Comparison of ENCODE assay signal across 9 mouse cellular contexts in the genomic region with DNA sequence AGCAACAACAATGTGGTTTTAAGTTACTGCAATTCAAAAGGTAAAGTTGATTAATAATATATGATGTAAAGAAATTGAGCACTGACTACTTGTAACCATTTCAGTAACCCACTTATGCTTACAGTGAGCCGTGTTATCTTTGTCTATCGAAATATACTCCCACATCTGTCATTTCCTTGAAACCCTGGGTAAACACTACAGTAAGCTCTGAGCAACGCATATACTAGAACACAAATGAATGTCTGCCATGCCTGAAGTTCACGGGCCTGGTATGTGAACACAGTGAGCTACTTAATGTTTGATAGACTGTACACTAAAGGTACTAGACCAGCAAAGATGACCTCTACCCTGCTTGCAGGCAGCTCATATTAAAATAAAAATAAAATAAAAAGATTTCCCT. TPM values are rescaled to one million over a fixed set of nuclear protein-coding genes. Genes with fewer than 3 reads are reported as not detected.
A peak's percentile ranks its signal among the peaks of the same experiment; 100 is the strongest.
DNase-seq lines count a peak whose midpoint lies in the region; ATAC-seq and TF ChIP-seq lines count a peak whose summit lies in the region.
"Had no signal": no experiment of that assay in that cellular context is flagged by ENCODE, and none has a peak within 500 bp of the region (broad histone marks: within the 10 kb centered on the region; RNA-seq: fewer than 3 reads in every experiment).

No protein-coding gene starts in this region.

- H3K27ac ChIP-seq in kidney, embryonic 15.5 days, result no peak overlapping the region
- no peak overlapping the region for H3K27ac ChIP-seq in heart, postnatal 0 days (ENCODE audit: low read depth)
- H3K27ac ChIP-seq in midbrain, embryonic 15.5 days, result no peak overlapping the region
- H3K27ac ChIP-seq: limb, embryonic 12.5 days had no signal

- H3K36me3 ChIP-seq in kidney, embryonic 15.5 days, result peaks cover 5% of the 10 kb centered on the region; the same call in 1 of the 2 replicates
- no peaks in the 10 kb centered on the region for H3K36me3 ChIP-seq in heart, postnatal 0 days (replicated peaks; ENCODE audit: control insufficient read depth, insufficient read depth, low read length)
- H3K36me3 ChIP-seq in midbrain, embryonic 15.5 days (replicated peaks), result no peaks in the 10 kb centered on the region

- H3K4me1 ChIP-seq in kidney, embryonic 15.5 days, result peaks cover 16% of the 10 kb centered on the region
- H3K4me1 ChIP-seq in heart, postnatal 0 days (ENCODE audit: control insufficient read depth, insufficient read depth), result peaks cover 21% of the 10 kb centered on the region
- peaks cover 18% of the 10 kb centered on the region for H3K4me1 ChIP-seq in midbrain, embryonic 15.5 days

- no peak for TF ChIP-seq EP300 in heart, postnatal 0 days (IDR thresholded peaks at IDR 0.05; ENCODE audit: low read depth)

- peak overlapping the region; percentile 96 for H3K4me3 ChIP-seq in kidney, embryonic 15.5 days (replicated peaks)
- peak overlapping the region; percentile 2; the same call in 1 of the 2 replicates for H3K4me3 ChIP-seq in heart, postnatal 0 days (ENCODE audit: low read depth, low read length)
- H3K4me3 ChIP-seq in midbrain, embryonic 15.5 days, result peak overlapping the region; percentile 13; the same call in 1 of the 2 replicates

- H3K9me3 ChIP-seq in kidney, embryonic 15.5 days (replicated peaks), result no peaks in the 10 kb centered on the region
- H3K9me3 ChIP-seq in heart, postnatal 0 days (replicated peaks; ENCODE audit: control insufficient read depth, low read length), result no peaks in the 10 kb centered on the region
- no peaks in the 10 kb centered on the region for H3K9me3 ChIP-seq in midbrain, embryonic 15.5 days
- H3K9me3 ChIP-seq: limb, embryonic 12.5 days had no signal

- ATAC-seq in kidney, embryonic 15.5 days (replicated peaks; ENCODE audit: low FRiP score), result no peak
- ATAC-seq in heart, postnatal 0 days (ENCODE audit: insufficient read depth, low read depth), result no peak
- ATAC-seq in midbrain, embryonic 15.5 days (replicated peaks), result no peak

- 41% methylated on average over 4 of the region's 4 CpGs for WGBS in kidney, embryonic 15.5 days
- 15% methylated on average over 4 of the region's 4 CpGs for WGBS in heart, postnatal 0 days
- WGBS in midbrain, embryonic 15.5 days, result 69% methylated on average over 4 of the region's 4 CpGs

- no peak for TF ChIP-seq CTCF in heart, postnatal 0 days (IDR thresholded peaks at IDR 0.05; ENCODE audit: low read depth)

- no peak for DNase-seq in kidney, adult 18-20 months
- peak; percentile 31 for DNase-seq in c-Kit-positive CD71-positive TER-119-positive erythroid progenitor cells, embryonic 14.5 days (ENCODE audit: low spot score)
- no peak for DNase-seq in heart, postnatal 0 days (ENCODE audit: low spot score)
- no peak for DNase-seq in embryo, embryonic 11 days
- DNase-seq in adrenal gland, adult 8-10 months, result no peak
- DNase-seq in cerebellum, adult 11-12 months, result no peak

- no peaks in the 10 kb centered on the region for H3K27me3 ChIP-seq in kidney, embryonic 15.5 days
- no peaks in the 10 kb centered on the region for H3K27me3 ChIP-seq in heart, postnatal 0 days (ENCODE audit: control insufficient read depth, insufficient read depth, low read length)
- no peaks in the 10 kb centered on the region for H3K27me3 ChIP-seq in midbrain, embryonic 15.5 days (replicated peaks)
- H3K27me3 ChIP-seq: limb, embryonic 12.5 days had no signal

- H3K9ac ChIP-seq in kidney, embryonic 15.5 days, result no peak overlapping the region
- H3K9ac ChIP-seq in heart, postnatal 0 days (replicated peaks; ENCODE audit: low read depth, low read length), result no peak overlapping the region
- no peak overlapping the region for H3K9ac ChIP-seq in midbrain, embryonic 15.5 days

- H3K4me2 ChIP-seq in kidney, embryonic 15.5 days, result peak overlapping the region; percentile 78
- H3K4me2 ChIP-seq in heart, postnatal 0 days (ENCODE audit: low read depth, low read length), result peak overlapping the region; percentile 96
- peak overlapping the region; percentile 67 for H3K4me2 ChIP-seq in midbrain, embryonic 15.5 days

RNA-seq across cellular contexts. Expression of a gene that starts 2.3 kb away (rescaled TPM):
- polyA plus RNA-seq in kidney, embryonic 15.5 days (2015; fragmentation: Nextera tagmentation; extraction: Ambion mirVana), result 77.7 and 87.6 TPM in 2 replicates
- 19.0 and 19.2 TPM in 2 replicates for total RNA-seq in heart, postnatal 0 days (2014; rRNA removed; ENCODE audit: low replicate concordance)
- polyA plus RNA-seq in heart, postnatal 0 days (2015; fragmentation: Nextera tagmentation; extraction: Ambion mirVana), result 49.0 and 53.0 TPM in 2 replicates
- 65.6 and 69.7 TPM in 2 replicates for polyA plus RNA-seq in midbrain, embryonic 15.5 days (2015; fragmentation: Nextera tagmentation; extraction: Ambion mirVana)
- total RNA-seq in adrenal gland, adult 8-10 months (2022), result 10 to 100 TPM; 58.4 to 74.0 (median 63.4) TPM

Comparison
In these comparisons a context has a peak if more than half of its experiments do, and no peak if none do; other contexts are left out.
1. H3K4me3 ChIP-seq: peak in every context shown above with its lines; median percentile 96 in kidney, embryonic 15.5 days; 13 in midbrain, embryonic 15.5 days; 2 in heart, postnatal 0 days.